Mouse (Mus musculus) c-Kit-positive CD71-positive TER-119-positive erythroid progenitor cells, embryonic 14.5 days (primary cell): ENCODE results near the gene Clcn3.
"Not testable (repeated sequence)": the region's sequence is repeated elsewhere in the genome, so short reads cannot be mapped to it uniquely, and the experiment has no call there.

Experiments
- DNase-seq: peaks from one replicate; pipeline ENCODE4 v3.0.0-alpha.2; 2013; ENCODE audit warnings: low spot score

The Clcn3 gene

DNA sequence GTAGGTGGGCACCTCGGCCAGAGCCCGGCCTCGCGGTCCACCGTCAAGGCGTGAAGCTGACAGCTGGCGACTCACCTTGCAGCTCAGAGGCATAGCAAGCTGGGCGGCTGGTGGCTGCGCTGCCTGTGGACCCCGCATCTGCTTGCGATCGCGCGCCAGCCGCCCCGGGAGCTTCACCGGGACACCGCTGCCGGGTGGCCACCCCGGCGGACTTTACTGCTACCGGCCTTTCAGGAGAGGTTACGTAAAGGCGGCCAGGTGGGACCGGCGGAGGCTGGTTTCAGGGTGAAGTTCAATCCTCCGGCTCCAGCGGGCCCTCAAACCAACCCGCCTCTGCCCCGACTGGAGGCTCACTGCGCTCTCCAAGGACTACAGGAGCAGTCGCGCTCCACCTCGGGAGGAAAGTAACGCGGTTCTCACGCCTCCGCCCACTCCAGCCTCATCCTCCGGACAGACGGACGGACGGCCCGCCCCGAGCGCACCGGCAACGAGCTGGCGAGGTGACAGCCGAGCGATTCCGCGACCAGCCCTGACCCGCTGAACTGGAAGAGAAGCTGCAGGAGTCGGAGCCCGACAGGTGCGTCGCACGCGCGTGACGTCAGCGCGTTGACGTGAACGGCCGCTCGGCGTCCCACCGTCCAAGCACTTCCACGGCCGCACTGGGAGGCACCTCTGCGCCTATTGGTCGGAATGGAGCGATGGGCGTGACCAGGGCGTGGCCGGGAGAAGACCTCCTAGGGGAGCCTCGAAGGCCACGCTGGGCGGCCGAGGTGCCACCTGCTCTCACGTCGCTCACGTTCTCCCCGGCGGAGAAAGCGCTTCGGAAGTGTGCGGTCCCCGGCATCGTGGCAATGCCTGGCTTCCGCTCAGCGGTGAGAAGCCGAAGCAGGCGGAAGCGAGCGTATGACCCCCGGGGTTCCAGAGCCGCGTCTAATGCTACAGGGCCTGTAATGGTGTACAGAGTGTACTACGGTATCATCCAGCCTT lies at the start of gene Clcn3:
TSS of gene Clcn3 (minus strand) at position 600 of the 987 bp plus-strand sequence.
- peak; percentile 99 for DNase-seq

DNA sequence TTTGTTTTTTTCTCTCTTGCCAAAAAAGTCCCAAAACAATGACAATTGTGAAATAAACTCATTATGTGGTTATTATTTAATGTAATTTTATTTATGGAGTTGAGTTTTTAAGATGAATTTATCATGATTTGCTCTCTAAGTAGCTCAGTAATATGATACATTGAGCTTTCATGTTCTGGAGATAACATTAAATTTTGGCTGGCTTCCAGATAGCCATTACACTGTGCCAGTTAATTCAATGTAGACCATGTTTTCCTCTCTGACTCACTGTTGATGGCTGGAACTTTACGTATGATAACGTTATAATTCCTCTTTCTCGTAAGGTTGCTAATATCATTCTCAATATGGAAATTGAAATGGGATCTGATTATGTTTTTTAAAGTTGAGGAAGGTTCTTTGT lies 13.4 kb upstream of the Clcn3 start:
- DNase-seq: no peak

GRCm38 (mm10) chr8:60993639-60993986 lies 10.5 kb upstream of the Clcn3 start:
- no peak for DNase-seq

- DNase-seq: peak; percentile 97
These were observed 10.0 kb upstream of the Clcn3 start, which contains the start of gene Nek1 for GRCm38 (mm10) chr8:60992910-60993638. Gene Nek1, plus strand, starts transcription at chr8:60993195.

GRCm38 (mm10) chr8:60992561-60992909 lies 9.4 kb upstream of the Clcn3 start:
- peak; percentile 82 for DNase-seq

- DNase-seq: not testable (repeated sequence)
These were observed 1.3 kb upstream of the Clcn3 start for GRCm38 (mm10) chr8:60984260-60985010.

- DNase-seq: peak; percentile 64
These were observed 584 bp upstream of the Clcn3 start for GRCm38 (mm10) chr8:60983688-60984079.

DNA sequence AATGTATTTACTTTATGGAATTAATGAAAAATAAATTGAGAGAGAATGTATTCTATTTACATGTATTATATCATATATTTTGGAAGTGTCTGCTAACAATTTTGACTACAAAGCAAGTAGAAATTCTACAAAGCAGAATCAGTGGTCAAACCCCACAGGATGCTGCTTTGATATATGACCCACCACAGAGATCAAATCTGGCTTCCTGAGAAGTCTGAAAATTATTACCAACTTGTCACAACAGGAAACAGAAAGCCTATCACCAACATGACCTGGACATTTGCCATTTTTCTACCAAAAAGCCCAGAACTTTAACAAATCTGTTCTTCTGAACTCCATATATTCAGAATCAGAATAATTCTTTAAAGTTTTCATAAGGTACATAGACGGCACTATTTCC lies 1.7 kb downstream of the Clcn3 start:
- DNase-seq: no peak

- DNase-seq: no peak
These were observed 4.6 kb downstream of the Clcn3 start for GRCm38 (mm10) chr8:60978496-60978895.

- DNase-seq: no peak
These were observed 6.3 kb downstream of the Clcn3 start for GRCm38 (mm10) chr8:60976818-60977217.

- DNase-seq: peak; percentile 71
These were observed 8.3 kb downstream of the Clcn3 start for GRCm38 (mm10) chr8:60974837-60975236.

- peak; percentile 79 for DNase-seq
These were observed 9.7 kb downstream of the Clcn3 start for GRCm38 (mm10) chr8:60973448-60973847.

DNA sequence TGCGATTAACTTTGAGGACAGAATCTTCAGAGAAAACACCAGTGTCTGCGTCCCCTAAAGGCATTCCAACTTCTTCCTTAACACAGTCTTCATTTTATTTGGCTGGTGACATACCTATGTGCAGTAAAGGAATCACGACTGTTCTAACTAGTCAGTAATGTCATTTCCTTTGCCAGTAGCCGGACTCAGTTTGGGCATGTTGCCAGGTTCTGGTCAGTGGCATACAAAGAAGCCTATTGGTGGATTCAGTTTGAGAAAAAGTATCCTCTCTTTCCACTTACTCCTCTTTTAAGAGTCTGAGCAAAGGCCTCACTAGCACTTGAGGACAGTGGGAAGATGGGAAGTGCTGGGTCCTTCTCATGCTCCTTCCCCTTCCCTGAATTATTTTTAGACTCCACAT lies 11.3 kb downstream of the Clcn3 start:
- DNase-seq: no peak

- no peak for DNase-seq
These were observed 14.0 kb downstream of the Clcn3 start for GRCm38 (mm10) chr8:60969091-60969490.

DNA sequence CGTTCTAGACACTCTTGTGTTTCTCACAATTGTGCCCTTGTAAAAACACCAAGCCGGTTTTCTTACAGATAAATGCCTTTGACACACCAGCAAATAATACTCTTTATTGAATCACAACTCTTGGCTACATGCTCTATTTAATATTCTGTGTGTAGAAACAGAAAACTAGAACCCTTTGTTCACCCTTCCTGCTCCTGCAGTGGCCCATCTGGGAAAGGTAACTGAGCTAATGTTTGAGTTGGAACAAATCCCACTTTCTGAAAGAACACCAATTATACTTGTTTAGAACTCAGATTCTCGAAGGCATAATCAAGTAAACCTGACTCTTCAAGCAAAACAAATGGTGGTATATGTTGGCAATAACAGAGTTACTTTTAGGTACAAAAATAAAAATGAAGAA lies 17.4 kb downstream of the Clcn3 start:
- DNase-seq: no peak

- DNase-seq: no peak
These were observed 17.8 kb downstream of the Clcn3 start for GRCm38 (mm10) chr8:60965306-60965705.

DNA sequence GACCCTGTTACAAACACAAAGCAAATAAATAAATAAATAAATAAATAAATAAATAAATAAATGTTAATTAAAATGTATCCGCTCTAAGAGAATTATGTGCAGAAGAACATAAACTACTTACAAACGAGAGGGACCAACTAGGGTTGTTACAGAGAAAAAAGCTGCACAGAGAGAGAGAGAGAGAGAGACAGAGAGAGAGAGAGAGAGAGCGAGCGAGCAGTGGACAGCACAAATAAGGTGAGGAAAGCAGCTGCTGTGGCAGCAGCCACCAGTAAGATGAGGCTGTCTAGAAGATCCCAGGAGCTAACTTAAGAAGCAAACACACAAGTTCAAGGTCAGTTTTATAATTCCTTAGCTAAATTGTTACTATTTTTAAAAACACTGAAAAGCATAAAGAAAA lies 18.6 kb downstream of the Clcn3 start:
- no peak for DNase-seq

DNA sequence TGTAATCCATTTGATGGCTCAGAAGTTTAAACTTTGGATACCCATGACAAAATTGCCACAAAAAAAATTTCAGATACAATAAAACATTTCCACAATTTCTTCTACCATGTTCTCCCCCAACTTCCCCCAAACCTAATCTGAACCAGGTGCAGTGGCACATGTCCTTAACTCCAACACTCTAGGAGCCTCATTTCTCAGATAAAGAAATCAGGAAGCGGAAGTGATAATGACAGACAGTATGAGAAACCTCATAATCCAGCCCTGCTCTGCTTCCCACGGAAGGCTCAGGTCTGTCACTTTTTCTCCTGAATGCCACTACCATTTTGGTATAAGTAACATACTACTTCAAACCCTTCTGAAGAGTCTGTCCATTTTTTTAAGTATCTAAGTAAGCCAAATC lies 19.2 kb downstream of the Clcn3 start:
- DNase-seq: no peak

GRCm38 (mm10) chr8:60962763-60963162 lies 20.3 kb downstream of the Clcn3 start:
- DNase-seq: no peak

GRCm38 (mm10) chr8:60956847-60957246 lies 26.3 kb downstream of the Clcn3 start:
- DNase-seq: peak; percentile 73

- DNase-seq: peak; percentile 94
These were observed 28.7 kb downstream of the Clcn3 start for GRCm38 (mm10) chr8:60954281-60955014.

DNA sequence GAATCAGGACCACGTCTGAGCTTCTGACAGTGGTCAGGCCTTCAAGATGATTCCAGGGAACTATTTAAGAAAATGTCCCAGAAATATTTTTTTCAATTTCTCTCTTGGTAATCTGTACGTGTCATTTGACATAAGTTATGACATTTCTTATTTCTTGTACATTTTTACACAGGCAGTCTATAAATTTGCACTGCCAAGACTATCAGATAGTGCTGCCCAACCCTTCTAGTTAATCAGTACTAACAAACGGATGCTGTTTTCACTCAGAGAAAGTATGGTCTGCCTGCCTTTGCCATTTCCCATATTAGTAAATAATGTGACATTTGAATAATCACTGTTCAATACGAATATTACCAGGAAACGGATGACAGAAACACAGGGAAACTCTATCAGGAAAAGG lies 30.3 kb downstream of the Clcn3 start:
- DNase-seq: no peak
